10 mouse cellular contexts compared by ENCODE assay signal in the genomic region with DNA sequence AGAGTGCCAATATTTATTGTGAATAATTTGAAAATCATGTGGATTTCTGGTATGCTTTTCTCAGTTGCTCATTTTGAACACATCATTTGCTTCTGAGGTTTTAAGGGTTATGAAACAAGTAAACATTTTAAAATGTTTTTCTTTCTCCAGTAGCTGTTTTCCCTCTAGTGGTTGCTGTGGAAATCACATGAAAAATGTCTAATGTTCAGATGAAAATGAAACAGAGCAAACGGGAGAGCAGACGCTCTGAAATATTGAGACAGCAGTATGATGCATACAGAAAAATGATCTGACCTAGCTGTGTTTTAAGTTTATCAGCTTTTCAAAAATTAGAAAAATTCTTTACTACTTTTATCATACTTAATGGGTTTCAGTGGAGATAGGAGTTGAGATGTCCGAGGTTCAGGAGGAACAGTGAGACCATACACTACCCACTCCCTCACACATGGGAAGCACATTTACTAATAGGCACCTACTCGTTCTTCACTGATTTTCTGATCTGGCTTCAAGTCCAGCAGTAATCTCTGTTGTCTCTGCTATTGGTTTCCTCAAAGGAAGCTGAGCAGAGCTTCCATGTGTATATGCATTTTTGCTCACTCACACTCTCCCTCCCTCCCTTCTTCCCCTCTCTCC. TPM values are rescaled to one million over a fixed set of nuclear protein-coding genes. Genes with fewer than 3 reads are reported as not detected.
DNase-seq lines count a peak whose midpoint lies in the region; ATAC-seq and TF ChIP-seq lines count a peak whose summit lies in the region.
"Had no signal": no experiment of that assay in that cellular context is flagged by ENCODE, and none has a peak within 500 bp of the region (broad histone marks: within the 10 kb centered on the region; RNA-seq: fewer than 3 reads in every experiment).

No protein-coding gene starts in this region.

- no peaks in the 10 kb centered on the region for H3K27me3 ChIP-seq in forebrain, embryonic 13.5 days
- no peaks in the 10 kb centered on the region for H3K27me3 ChIP-seq in forebrain, embryonic 12.5 days
- H3K27me3 ChIP-seq: liver, embryonic 12.5 days had no signal

- H3K9ac ChIP-seq in forebrain, embryonic 13.5 days: no peak overlapping the region
- no peak overlapping the region for H3K9ac ChIP-seq in forebrain, embryonic 12.5 days
- H3K9ac ChIP-seq: liver, embryonic 12.5 days had no signal

- H3K4me3 ChIP-seq in forebrain, embryonic 13.5 days: no peak overlapping the region
- no peak overlapping the region for H3K4me3 ChIP-seq in forebrain, embryonic 12.5 days (replicated peaks)
- peak overlapping the region; percentile 34 for H3K4me3 ChIP-seq in layer of hippocampus, adult 2 months
- H3K4me3 ChIP-seq: liver, embryonic 12.5 days had no signal

- peak; percentile 52 to 61 for DNase-seq in layer of hippocampus, adult 2 months (ENCODE audit: low spot score in 2 of 2)
- no peak for DNase-seq in layer of hippocampus, adult 8-10 months (ENCODE audit: low spot score in 2 of 2)
- DNase-seq in 3T3-L1 (ENCODE audit: low read depth, low spot score): peak; percentile 62
- DNase-seq in cerebellum, postnatal 14 days: peak; percentile 16 to 38
- no peak for DNase-seq in ovary, postnatal 36 days (ENCODE audit: low spot score)
- no peak for DNase-seq in adrenal gland, postnatal 10 days

- peak; percentile 87 for TF ChIP-seq CTCF in layer of hippocampus, adult 2 months (conservative IDR thresholded peaks at IDR 0.05)

- WGBS in forebrain, embryonic 13.5 days: 67% methylated on average over 4 of the region's 4 CpGs
- WGBS in forebrain, embryonic 12.5 days: 67% methylated on average over 4 of the region's 4 CpGs

- no peak overlapping the region for H3K4me2 ChIP-seq in forebrain, embryonic 13.5 days
- H3K4me2 ChIP-seq in forebrain, embryonic 12.5 days: no peak overlapping the region
- H3K4me2 ChIP-seq: liver, embryonic 12.5 days had no signal

- no peaks in the 10 kb centered on the region for H3K4me1 ChIP-seq in forebrain, embryonic 13.5 days
- no peaks in the 10 kb centered on the region for H3K4me1 ChIP-seq in forebrain, embryonic 12.5 days
- H3K4me1 ChIP-seq: liver, embryonic 12.5 days had no signal

- H3K36me3 ChIP-seq in forebrain, embryonic 13.5 days (ENCODE audit: poor library complexity, severe bottlenecking): no peaks in the 10 kb centered on the region
- H3K36me3 ChIP-seq in forebrain, embryonic 12.5 days (replicated peaks): no peaks in the 10 kb centered on the region
- H3K36me3 ChIP-seq: liver, embryonic 12.5 days had no signal

- ATAC-seq in forebrain, embryonic 13.5 days: peak; percentile 53; the same call in 1 of the 2 replicates
- ATAC-seq in forebrain, embryonic 12.5 days (ENCODE audit: low FRiP score): no peak
- ATAC-seq: liver, embryonic 12.5 days had no signal

- H3K27ac ChIP-seq in forebrain, embryonic 13.5 days: no peak overlapping the region
- no peak overlapping the region for H3K27ac ChIP-seq in forebrain, embryonic 12.5 days
- peak overlapping the region; percentile 81 for H3K27ac ChIP-seq in layer of hippocampus, adult 2 months
- H3K27ac ChIP-seq: liver, embryonic 12.5 days had no signal

- no peaks in the 10 kb centered on the region for H3K9me3 ChIP-seq in forebrain, embryonic 13.5 days (replicated peaks)
- no peaks in the 10 kb centered on the region for H3K9me3 ChIP-seq in forebrain, embryonic 12.5 days
- H3K9me3 ChIP-seq: liver, embryonic 12.5 days had no signal

RNA-seq across cellular contexts. Expression of gene Wdr17, which starts 57.1 kb away (rescaled TPM):
- 12.3 and 12.6 TPM in 2 replicates for polyA plus RNA-seq in forebrain, embryonic 13.5 days (2015; fragmentation: Nextera tagmentation; extraction: Ambion mirVana)
- 6.8 and 7.2 TPM in 2 replicates for polyA plus RNA-seq in forebrain, embryonic 12.5 days (2016; fragmentation: Nextera tagmentation; extraction: Ambion mirVana)
- 10 to 100 TPM; 34.4 to 35.2 TPM for total RNA-seq in layer of hippocampus, adult 2 months (2021)
- total RNA-seq in layer of hippocampus, adult 8-10 months (2022): 10 to 100 TPM; 29.5 to 51.3 (median 37.4) TPM
- under 1 TPM; 0.54 to 0.64 TPM for total RNA-seq in adrenal gland, postnatal 10 days (2021)
- total RNA-seq: heart, postnatal 25 days had no signal
- polyA plus RNA-seq: liver, embryonic 12.5 days had no signal

Comparison
In these comparisons a context has a peak if more than half of its experiments do, and no peak if none do; other contexts are left out.
1. DNase-seq: peak in layer of hippocampus, adult 2 months (2 of 2), 3T3-L1 (single experiment) and cerebellum, postnatal 14 days (2 of 2); none in layer of hippocampus, adult 8-10 months (0 of 2), ovary, postnatal 36 days (single experiment) and adrenal gland, postnatal 10 days (single experiment).
2. RNA of gene Wdr17, which starts 57.1 kb away (total RNA-seq): 29.5 to 51.3 TPM in layer of hippocampus, adult 8-10 months and 34.4 to 35.2 TPM in layer of hippocampus, adult 2 months; 0.54 to 0.64 TPM in adrenal gland, postnatal 10 days; every median in the first group is over 10 times any median in the second.